Mouse (Mus musculus) embryonic facial prominence, embryonic 11.5 days (tissue): ENCODE data around the gene Mcm9. TPM values are rescaled to one million over a fixed set of nuclear protein-coding genes. Genes with fewer than 3 reads are reported as not detected.

ENCODE experiments used
- ATAC-seq: fragments of 200-750 bp; cut with Nextera tagmentation; replicated peaks from 2 replicates; pipeline ENCODE4 v1.8.0; 2017; ENCODE audit warnings: low read depth; ENCODE audit not compliant: insufficient number of reproducible peaks, low FRiP score, low TSS enrichment
- DNase-seq: peaks from one replicate; pipeline ENCODE4 v3.0.0-alpha.2; 2015; ENCODE audit warnings: low spot score
- H3K27ac ChIP-seq: fragments of 300-500 bp; sonication (generic); replicated peaks from 2 replicates; pipeline ENCODE4 v1.5.1; 2014; ENCODE audit warnings: mild to moderate bottlenecking, low read depth, low read length, control low read depth
- H3K27me3 ChIP-seq: fragments of 300-500 bp; sonication (generic); 2 replicates; pipeline ENCODE4 v1.6.1; 2014; ENCODE audit warnings: mild to moderate bottlenecking, low read length, moderate library complexity, mixed read lengths; ENCODE audit not compliant: control insufficient read depth, insufficient read depth
- H3K36me3 ChIP-seq: fragments of 300-500 bp; sonication (generic); replicated peaks from 2 replicates; pipeline ENCODE4 v1.6.1; 2014; ENCODE audit warnings: low read depth, mild to moderate bottlenecking, low read length, moderate library complexity, mixed read lengths; ENCODE audit not compliant: control insufficient read depth, insufficient read depth
- H3K4me1 ChIP-seq: fragments of 300-500 bp; sonication (generic); 2 replicates; pipeline ENCODE4 v1.6.1; 2014; ENCODE audit warnings: low read length, mixed read lengths; ENCODE audit not compliant: control insufficient read depth, insufficient read depth
- H3K4me2 ChIP-seq: fragments of 300-500 bp; sonication (generic); 2 replicates; pipeline ENCODE4 v1.6.1; 2014; ENCODE audit warnings: low read depth, mild to moderate bottlenecking, control low read depth, low read length, moderate library complexity
- H3K4me3 ChIP-seq: fragments of 300-500 bp; sonication (generic); 2 replicates; pipeline ENCODE4 v1.5.1; 2014; ENCODE audit warnings: low read depth, low read length, control low read depth
- H3K9ac ChIP-seq: fragments of 300-500 bp; sonication (generic); replicated peaks from 2 replicates; pipeline ENCODE4 v1.6.1; 2014; ENCODE audit warnings: mild to moderate bottlenecking, control low read depth, low read length
- H3K9me3 ChIP-seq: fragments of 300-500 bp; sonication (generic); replicated peaks from 2 replicates; pipeline ENCODE4 v1.6.1; 2016; ENCODE audit warnings: mild to moderate bottlenecking, low read length, inconsistent platforms, mixed read lengths; ENCODE audit not compliant: control insufficient read depth
- WGBS: fragments of 180-500 bp; shearing (Covaris S2); extraction: QIAGEN DNeasy Blood & Tissue Kit; methylation state at CpG from one replicate; pipeline ENCODE4 v1.1.7; 2014; 5-methylcytosine and 5-hydroxymethylcytosine counted together
- polyA plus RNA-seq: library from polyadenylated mRNA; unstranded; fragments of >200 nt; fragmentation: Nextera tagmentation; extraction: Ambion mirVana; gene quantifications from 2 replicates; pipeline ENCODE4 v1.2.1, GENCODE M21; 2014

The Mcm9 gene
- polyA plus RNA-seq, 1 experiment from 2014 or later: 18.2 TPM

DNA sequence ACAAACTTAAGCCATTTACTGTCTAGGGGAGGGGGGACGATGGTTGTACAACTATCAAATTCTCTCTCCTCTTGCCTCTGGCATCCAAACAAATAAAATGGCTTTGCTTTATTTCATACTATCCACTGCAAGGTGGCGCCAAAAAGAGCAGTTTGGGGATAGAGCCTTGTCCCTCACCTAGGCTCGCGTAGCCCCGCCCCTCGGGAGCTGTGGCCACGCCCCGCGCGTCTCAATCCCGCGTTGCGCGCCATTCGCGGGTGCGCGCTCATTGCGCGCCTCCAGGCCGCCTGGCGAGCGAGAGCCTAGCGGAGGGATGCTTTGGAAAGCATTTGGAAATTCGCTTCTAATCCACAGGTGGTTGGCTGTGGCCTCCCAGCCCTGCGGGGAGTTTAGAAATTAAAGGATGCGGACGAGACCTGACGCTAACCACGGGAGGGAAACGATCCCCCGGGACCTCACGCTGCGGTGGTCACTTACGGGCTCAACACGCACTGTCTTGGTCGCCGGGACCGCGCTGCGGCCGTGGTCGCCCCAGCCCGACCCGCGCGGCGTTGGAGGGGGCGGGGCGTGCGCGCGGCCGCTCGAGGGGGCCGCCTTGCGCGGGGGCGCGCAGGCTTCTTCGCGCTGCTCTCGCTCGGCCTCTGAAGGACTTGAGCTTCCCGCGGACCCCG is 857 bp downstream of the Mcm9 start:
- Histone ChIP-seq H3K27ac (peak overlapping the region; percentile 92), H3K9ac (peak overlapping the region; percentile 82), H3K4me2 (peak overlapping the region; percentile 40), H3K36me3 (no peaks in the 10 kb centered on the region), H3K4me1 (no peaks in the 10 kb centered on the region), H3K9me3 (no peaks in the 10 kb centered on the region), H3K27me3 (no peaks in the 10 kb centered on the region), H3K4me3 (peak overlapping the region; percentile 75)
- under 1% methylated on average over 66 of the region's 67 CpGs for WGBS
- DNase-seq (peak; percentile 95), ATAC-seq (peak; percentile 84)

DNA sequence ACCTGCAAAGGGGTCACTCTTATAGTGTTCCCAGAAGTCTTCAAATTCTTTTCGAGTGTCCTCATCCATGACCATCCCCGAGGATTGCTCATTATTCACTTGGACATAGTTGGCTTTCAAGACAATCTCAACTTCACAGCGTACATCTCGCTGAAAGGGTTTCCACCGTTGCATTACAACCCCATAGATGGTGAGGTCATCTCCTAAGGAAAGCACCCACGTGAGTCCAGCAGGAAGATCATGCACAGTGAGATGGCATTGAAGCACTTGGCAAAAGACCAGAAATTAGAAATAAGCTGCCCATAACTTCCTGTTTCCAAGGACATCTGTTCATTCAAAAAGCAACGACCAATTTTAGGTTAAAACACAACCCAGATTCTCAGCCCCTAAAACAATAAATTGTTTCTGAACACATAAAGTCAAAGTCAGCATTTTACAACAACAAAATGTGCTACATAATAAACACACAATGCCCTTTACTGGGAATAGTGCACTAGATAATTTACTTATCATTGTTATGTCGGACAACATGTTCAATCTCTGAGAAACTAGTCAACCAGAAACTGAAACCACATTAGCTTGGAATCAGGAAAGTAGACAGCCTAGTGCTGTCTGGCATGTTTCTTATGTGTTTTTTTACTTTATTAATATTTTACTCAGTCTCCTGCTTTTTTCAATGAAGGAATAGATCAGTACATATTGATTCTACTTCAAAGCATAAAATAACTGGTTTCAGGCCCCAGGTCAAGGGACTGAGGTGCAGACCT is 14.2 kb downstream of the Mcm9 start:
- Histone ChIP-seq H3K9ac (no peak overlapping the region), H3K4me1 (no peaks in the 10 kb centered on the region), H3K27me3 (no peaks in the 10 kb centered on the region), H3K4me2 (no peak overlapping the region), H3K4me3 (no peak overlapping the region), H3K27ac (no peak overlapping the region), H3K36me3 (no peaks in the 10 kb centered on the region; the same call in none of the 2 replicates), H3K9me3 (no peaks in the 10 kb centered on the region)
- ATAC-seq: no peak
- 89% methylated on average over 8 of the region's 8 CpGs for WGBS
- no peak for DNase-seq

DNA sequence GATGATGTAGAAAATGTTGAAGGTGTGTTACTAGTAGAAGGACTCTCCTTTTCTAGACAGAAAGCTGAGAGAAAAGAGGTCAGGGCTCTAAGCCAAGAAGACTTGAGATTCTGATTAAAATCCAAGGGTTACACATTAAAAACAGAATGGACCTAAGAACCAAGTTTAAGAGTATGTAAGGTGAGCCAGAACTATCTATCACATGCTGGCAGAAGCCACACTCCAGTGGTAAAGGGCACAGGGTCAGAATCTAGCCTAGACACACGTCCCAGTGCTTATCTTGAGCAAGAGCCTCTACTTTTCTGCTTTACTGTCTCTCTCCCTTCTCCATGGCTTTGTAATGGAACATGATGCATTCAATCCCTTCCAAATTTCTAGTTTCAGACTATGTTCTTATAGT is 16.3 kb downstream of the Mcm9 start:
- ATAC-seq (no peak), DNase-seq (no peak)
- H3K9ac ChIP-seq: no peak overlapping the region
- H3K4me3 ChIP-seq: no peak overlapping the region
- no peaks in the 10 kb centered on the region for H3K27me3 ChIP-seq
- no peaks in the 10 kb centered on the region; the same call in none of the 2 replicates for H3K36me3 ChIP-seq
- H3K27ac ChIP-seq: no peak overlapping the region
- no peaks in the 10 kb centered on the region for H3K9me3 ChIP-seq
- 85% methylated on average over 1 of the region's 1 CpGs for WGBS
- no peaks in the 10 kb centered on the region for H3K4me1 ChIP-seq
- H3K4me2 ChIP-seq: no peak overlapping the region

DNA sequence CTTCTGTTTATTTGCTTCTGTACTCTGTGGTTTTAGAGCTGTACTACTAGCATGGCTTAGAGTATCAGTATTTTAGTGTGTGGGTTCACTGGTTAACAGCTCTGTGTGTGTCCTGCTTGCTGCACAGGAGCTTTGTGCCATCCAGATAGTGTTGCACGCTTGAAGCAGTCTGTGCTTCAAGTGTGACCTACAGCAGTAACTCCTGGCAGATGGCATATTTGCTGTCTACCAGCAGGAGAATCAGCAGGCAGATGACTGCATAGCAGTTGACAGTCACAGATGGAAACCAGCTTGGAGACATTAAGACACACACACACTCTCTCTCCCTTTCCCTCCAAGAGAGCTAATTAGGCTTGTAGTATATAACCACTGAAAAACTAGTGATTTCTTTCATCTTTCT is 18.1 kb downstream of the Mcm9 start:
- no peaks in the 10 kb centered on the region for H3K9me3 ChIP-seq
- H3K4me1 ChIP-seq: no peaks in the 10 kb centered on the region
- H3K36me3 ChIP-seq: no peaks in the 10 kb centered on the region; the same call in none of the 2 replicates
- no peak overlapping the region for H3K4me3 ChIP-seq
- WGBS: 89% methylated on average over 1 of the region's 1 CpGs
- ATAC-seq (no peak), DNase-seq (no peak)
- H3K4me2 ChIP-seq: no peak overlapping the region
- H3K27me3 ChIP-seq: no peaks in the 10 kb centered on the region
- H3K9ac ChIP-seq: no peak overlapping the region
- H3K27ac ChIP-seq: no peak overlapping the region

DNA sequence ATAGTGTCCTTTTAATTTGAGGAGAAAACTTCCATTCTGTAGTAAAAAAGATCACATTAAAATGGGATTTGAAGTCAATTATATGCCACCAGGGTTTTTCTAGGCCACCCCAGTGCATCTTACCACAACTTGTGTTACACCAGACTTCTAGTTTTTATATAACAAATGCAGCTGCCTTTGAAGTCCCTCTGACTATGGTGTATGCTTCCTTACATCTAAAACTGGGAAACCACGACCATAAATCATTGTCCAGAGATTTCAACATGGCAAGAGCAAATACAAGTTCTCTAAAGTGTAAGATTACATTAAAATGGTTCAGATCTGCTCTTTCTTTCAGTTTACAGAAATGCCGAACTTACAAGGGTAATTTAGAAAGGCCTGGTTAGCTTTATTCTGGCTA is 22.0 kb downstream of the Mcm9 start:
- no peaks in the 10 kb centered on the region; the same call in none of the 2 replicates for H3K36me3 ChIP-seq
- no peaks in the 10 kb centered on the region for H3K9me3 ChIP-seq
- H3K27me3 ChIP-seq: no peaks in the 10 kb centered on the region

DNA sequence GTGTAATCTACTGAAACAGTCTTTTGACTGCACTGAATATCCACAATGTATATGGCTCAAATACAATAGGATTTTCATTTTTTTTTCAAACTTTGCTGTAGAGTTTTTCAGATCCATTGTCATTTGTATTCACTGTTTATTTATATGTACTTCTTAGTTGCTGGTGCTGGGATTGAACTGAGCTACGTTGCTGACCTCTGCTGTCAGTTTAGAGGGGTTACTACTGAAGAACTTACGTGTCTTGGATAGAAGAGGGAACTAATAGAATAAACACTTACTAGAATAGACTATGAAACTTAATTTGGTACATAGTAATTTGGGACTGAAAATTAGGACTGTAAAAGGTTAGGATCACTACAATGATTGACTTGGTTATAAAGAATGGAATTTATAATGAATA is 24.9 kb downstream of the Mcm9 start:
- no peaks in the 10 kb centered on the region; the same call in none of the 2 replicates for H3K36me3 ChIP-seq

More for the DNA sequence above, 22.0 kb downstream of the Mcm9 start:
- H3K4me1 ChIP-seq: no peaks in the 10 kb centered on the region
- WGBS: 79% methylated on average over 2 of the region's 2 CpGs
- ATAC-seq (no peak), DNase-seq (no peak)
- no peak overlapping the region for H3K9ac ChIP-seq
- no peak overlapping the region for H3K27ac ChIP-seq
- no peak overlapping the region for H3K4me2 ChIP-seq
- H3K4me3 ChIP-seq: no peak overlapping the region

DNA sequence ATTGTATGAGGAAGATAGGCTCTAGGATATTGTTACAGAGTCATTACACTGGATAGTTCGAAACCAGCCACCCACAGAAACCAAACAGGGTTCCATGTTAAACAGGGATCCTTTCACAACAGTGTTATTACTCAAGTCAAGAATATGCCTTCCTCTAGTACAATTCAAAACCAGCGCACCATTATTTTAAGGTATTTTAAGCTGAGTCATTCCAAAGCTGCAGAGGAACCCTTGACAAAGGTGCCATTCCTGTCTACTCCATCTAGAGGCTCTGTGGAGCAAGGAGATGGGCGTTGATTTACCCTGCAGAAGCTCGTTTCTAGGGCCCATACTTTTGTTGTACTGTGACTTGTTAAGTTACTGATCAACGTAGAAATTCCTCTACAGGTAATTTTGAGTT is 31.4 kb downstream of the Mcm9 start:
- Histone ChIP-seq H3K9ac (no peak overlapping the region), H3K36me3 (no peaks in the 10 kb centered on the region), H3K4me2 (no peak overlapping the region), H3K4me1 (no peaks in the 10 kb centered on the region), H3K4me3 (no peak overlapping the region), H3K27ac (no peak overlapping the region), H3K9me3 (no peaks in the 10 kb centered on the region), H3K27me3 (no peaks in the 10 kb centered on the region)
- ATAC-seq: no peak
- 56% methylated on average over 5 of the region's 5 CpGs for WGBS
- peak; percentile 34 for DNase-seq

More for the DNA sequence above, 24.9 kb downstream of the Mcm9 start:
- no peak overlapping the region for H3K4me3 ChIP-seq
- H3K4me1 ChIP-seq: no peaks in the 10 kb centered on the region
- WGBS: 77% methylated on average over 2 of the region's 2 CpGs
- H3K9me3 ChIP-seq: no peaks in the 10 kb centered on the region
- no peak overlapping the region for H3K4me2 ChIP-seq
- H3K9ac ChIP-seq: no peak overlapping the region
- no peak overlapping the region for H3K27ac ChIP-seq
- no peaks in the 10 kb centered on the region for H3K27me3 ChIP-seq
- ATAC-seq: no peak
- DNase-seq: no peak
